Mouse (Mus musculus) forebrain, embryonic 12.5 days (tissue): ENCODE data around the gene Cybc1. TPM values are rescaled to one million over a fixed set of nuclear protein-coding genes. Genes with fewer than 3 reads are reported as not detected.
A peak's percentile ranks its signal among the peaks of the same experiment; 100 is the strongest.

Experiments
- ATAC-seq: fragments of 200-750 bp; cut with Nextera tagmentation; 2 replicates; pipeline ENCODE4 v1.8.0; 2017; ENCODE audit warnings: moderate TSS enrichment; ENCODE audit not compliant: low FRiP score
- H3K27ac ChIP-seq: fragments of 300-500 bp; sonication (generic); 2 replicates; pipeline ENCODE4 v1.5.1; 2016; ENCODE audit warnings: mild to moderate bottlenecking
- H3K27me3 ChIP-seq: fragments of 300-500 bp; sonication (generic); 2 replicates; pipeline ENCODE4 v1.6.1; 2016; ENCODE audit warnings: mild to moderate bottlenecking
- H3K36me3 ChIP-seq: fragments of 300-500 bp; sonication (generic); replicated peaks from 2 replicates; pipeline ENCODE4 v1.6.1; 2016; ENCODE audit warnings: mild to moderate bottlenecking
- H3K4me1 ChIP-seq: fragments of 300-500 bp; sonication (generic); 2 replicates; pipeline ENCODE4 v1.6.1; 2016
- H3K4me2 ChIP-seq: fragments of 300-500 bp; sonication (generic); 2 replicates; pipeline ENCODE4 v1.6.1; 2016; ENCODE audit warnings: mild to moderate bottlenecking, moderate library complexity
- H3K4me3 ChIP-seq: fragments of 300-500 bp; sonication (generic); replicated peaks from 2 replicates; pipeline ENCODE4 v1.5.1; 2016; ENCODE audit warnings: mild to moderate bottlenecking
- H3K9ac ChIP-seq: fragments of 300-500 bp; sonication (generic); 2 replicates; pipeline ENCODE4 v1.6.1; 2016; ENCODE audit warnings: mild to moderate bottlenecking
- H3K9me3 ChIP-seq: fragments of 300-500 bp; sonication (generic); 2 replicates; pipeline ENCODE4 v1.6.1; 2016
- WGBS: fragments of 180-500 bp; shearing (Covaris S2); methylation state at CpG from one replicate; pipeline ENCODE4 v1.1.7; 2016; 5-methylcytosine and 5-hydroxymethylcytosine counted together
- polyA plus RNA-seq: library from polyadenylated mRNA; unstranded; fragments of >200 nt; fragmentation: Nextera tagmentation; extraction: Ambion mirVana; gene quantifications from 2 replicates; pipeline ENCODE4 v1.2.1, GENCODE M21; 2016

Cybc1 gene
- polyA plus RNA-seq, 1 experiment from 2014 or later = 34.0 TPM

DNA sequence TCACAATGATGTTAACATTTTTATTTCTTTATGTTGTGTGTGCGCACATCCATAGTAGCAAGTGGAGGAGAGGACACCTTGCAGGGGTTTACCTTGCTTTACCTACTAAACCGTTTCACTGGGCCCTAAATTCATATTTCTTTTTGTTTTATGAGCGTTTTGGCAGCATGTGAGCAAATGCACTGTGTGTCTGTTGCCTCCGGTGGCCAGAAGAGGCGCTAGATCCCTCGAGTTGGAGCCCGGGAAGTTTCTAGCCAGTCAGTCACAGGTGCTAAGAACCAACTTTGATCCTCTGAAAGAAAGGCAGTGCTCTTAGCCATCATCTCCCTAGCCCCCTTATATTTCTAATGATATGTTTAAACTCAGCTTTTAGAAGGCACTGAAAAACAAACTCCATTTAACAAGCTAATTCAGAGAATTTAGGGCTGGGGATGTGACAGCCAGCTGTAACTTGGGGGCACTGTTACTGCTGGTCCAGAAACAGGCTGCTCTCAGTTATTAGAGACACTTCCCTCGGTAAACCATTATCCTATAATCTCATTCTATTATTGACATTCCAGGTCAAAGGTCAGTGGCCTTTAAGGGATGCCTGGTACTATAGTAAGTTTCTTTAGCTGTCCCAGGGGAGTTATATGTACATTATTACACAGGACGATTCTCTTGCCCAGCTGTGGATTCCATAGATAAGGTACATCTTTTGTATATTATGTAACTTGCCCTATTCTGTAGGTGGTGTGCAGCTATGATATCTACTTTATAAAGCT, 6.5 kb upstream of the Cybc1 start:
- H3K36me3 ChIP-seq = peaks cover 12% of the 10 kb centered on the region
- H3K27me3 ChIP-seq = no peaks in the 10 kb centered on the region
- no peak overlapping the region for H3K4me3 ChIP-seq
- ATAC-seq = no peak
- H3K9ac ChIP-seq = no peak overlapping the region
- peak overlapping the region; percentile 99 for H3K27ac ChIP-seq
- no peaks in the 10 kb centered on the region for H3K9me3 ChIP-seq
- H3K4me1 ChIP-seq = peaks cover 26% of the 10 kb centered on the region
- H3K4me2 ChIP-seq = peak overlapping the region; percentile 56
- 30% methylated on average over 9 of the region's 9 CpGs for whole genome bisulfite sequencing

DNA sequence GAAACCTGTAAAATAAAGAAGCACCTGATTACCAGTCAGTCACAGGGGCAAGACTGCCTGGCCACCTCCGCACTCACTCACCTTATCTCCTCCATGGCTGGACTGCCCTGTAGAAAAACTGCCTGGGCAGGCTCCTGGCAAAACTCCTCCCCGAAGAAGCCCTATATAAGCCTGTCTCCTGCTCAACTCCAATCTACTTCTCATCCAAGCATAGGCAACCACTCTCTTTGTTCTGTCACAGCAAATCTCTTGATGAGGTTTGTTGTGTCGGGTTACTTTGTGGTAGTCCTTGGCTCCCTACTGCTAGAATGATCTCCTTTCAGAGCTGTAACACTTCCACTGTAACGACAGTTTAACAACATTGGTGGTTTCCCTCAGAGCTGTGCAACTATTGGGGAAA, 3.6 kb upstream of the Cybc1 start:
- Histone ChIP-seq H3K4me2 (no peak overlapping the region), H3K9ac (no peak overlapping the region), H3K36me3 (no peaks in the 10 kb centered on the region), H3K27ac (no peak overlapping the region), H3K4me1 (peaks cover 26% of the 10 kb centered on the region), H3K4me3 (no peak overlapping the region), H3K27me3 (no peaks in the 10 kb centered on the region), H3K9me3 (no peaks in the 10 kb centered on the region)
- no peak for ATAC-seq
- 33% methylated on average over 4 of the region's 4 CpGs for WGBS

GRCm38 (mm10) chr11:121231628-121232291, 2.6 kb upstream of the Cybc1 start:
- H3K27ac ChIP-seq = no peak overlapping the region
- no peak overlapping the region for H3K9ac ChIP-seq
- no peaks in the 10 kb centered on the region for H3K27me3 ChIP-seq
- no peak overlapping the region for H3K4me2 ChIP-seq
- WGBS = 52% methylated on average over 4 of the region's 4 CpGs
- no peak for ATAC-seq
- H3K36me3 ChIP-seq = peaks cover 3% of the 10 kb centered on the region
- no peak overlapping the region for H3K4me3 ChIP-seq
- H3K4me1 ChIP-seq = peaks cover 28% of the 10 kb centered on the region
- H3K9me3 ChIP-seq = no peaks in the 10 kb centered on the region

- peaks cover 25% of the 10 kb centered on the region for H3K4me1 ChIP-seq
- H3K36me3 ChIP-seq = peaks cover 8% of the 10 kb centered on the region
- H3K4me2 ChIP-seq = no peak overlapping the region
- H3K9ac ChIP-seq = no peak overlapping the region
- no peak overlapping the region for H3K4me3 ChIP-seq
- 84% methylated on average over 4 of the region's 4 CpGs for WGBS
- H3K27me3 ChIP-seq = no peaks in the 10 kb centered on the region
- no peak overlapping the region for H3K27ac ChIP-seq
- ATAC-seq = no peak
- H3K9me3 ChIP-seq = no peaks in the 10 kb centered on the region
Measured at GRCm38 (mm10) chr11:121231191-121231590, 2.1 kb upstream of the Cybc1 start.

- Histone ChIP-seq H3K4me2 (peak overlapping the region; percentile 80), H3K4me3 (peak overlapping the region; percentile 73), H3K27ac (peak overlapping the region; percentile 65), H3K9ac (peak overlapping the region; percentile 77), H3K9me3 (no peaks in the 10 kb centered on the region), H3K4me1 (peaks cover 17% of the 10 kb centered on the region), H3K36me3 (peaks cover 36% of the 10 kb centered on the region), H3K27me3 (no peaks in the 10 kb centered on the region)
- ATAC-seq = no peak; the same call in none of the 2 replicates
- 25% methylated on average over 21 of the region's 21 CpGs for WGBS
Measured at GRCm38 (mm10) chr11:121228129-121229017, 749 bp downstream of the Cybc1 start.

DNA sequence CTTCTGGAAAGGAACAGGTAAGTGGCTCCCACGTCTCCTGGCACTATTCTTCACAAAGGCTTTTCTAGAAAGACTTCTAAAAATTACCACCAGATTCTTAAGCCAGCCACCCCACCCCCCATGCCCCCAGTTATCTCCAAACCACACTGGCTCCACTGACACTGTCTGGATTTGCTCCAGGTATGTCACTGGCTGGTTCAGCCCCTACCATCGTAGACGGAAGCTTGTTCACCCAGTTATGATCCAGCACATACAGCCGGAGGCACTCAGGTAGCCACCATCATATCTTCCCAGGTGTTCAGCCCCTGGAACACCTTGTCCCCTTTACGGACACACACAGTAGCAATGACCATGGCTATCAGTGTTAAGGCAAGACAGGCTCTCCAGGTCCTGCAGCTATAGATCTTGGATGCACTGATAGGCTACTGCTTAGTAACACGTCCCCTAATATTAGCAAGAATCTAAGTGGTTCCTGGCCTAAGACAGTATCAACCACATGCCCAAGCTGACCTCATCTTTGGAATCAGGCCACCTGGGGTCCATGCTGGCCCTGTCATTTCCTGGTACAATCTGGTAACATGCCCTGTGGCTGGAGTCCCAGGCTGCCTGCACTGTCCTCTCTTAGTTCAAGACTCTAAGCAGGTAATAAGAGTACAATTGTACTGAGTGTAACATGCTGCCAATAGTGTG, 7.7 kb downstream of the Cybc1 start:
- 90% methylated on average over 6 of the region's 6 CpGs for WGBS
- Histone ChIP-seq H3K9ac (no peak overlapping the region), H3K27ac (no peak overlapping the region), H3K36me3 (peaks cover 87% of the 10 kb centered on the region), H3K4me2 (no peak overlapping the region), H3K9me3 (no peaks in the 10 kb centered on the region), H3K27me3 (no peaks in the 10 kb centered on the region), H3K4me3 (no peak overlapping the region), H3K4me1 (no peaks in the 10 kb centered on the region)
- ATAC-seq = no peak

DNA sequence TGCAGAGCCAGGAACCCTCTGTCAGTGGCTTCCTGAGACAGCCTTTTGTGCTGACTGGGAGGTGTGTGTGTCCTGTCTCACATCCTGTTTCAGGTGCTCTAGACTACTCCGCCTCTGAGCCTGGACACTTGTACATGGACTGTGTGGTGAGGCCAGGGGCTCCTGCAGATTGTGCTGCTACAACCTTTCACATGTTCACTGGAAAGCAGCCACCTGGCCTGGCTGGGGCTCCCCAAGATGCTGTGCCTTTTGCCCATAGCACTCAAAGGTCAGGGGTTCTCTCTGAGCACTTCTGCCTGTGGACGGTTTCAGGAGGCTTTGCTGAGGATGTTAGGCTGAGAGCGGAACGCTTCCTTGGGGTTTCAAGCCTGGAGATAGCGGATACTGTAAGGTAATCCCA, 8.4 kb downstream of the Cybc1 start:
- Histone ChIP-seq H3K27me3 (no peaks in the 10 kb centered on the region), H3K9me3 (no peaks in the 10 kb centered on the region), H3K36me3 (peaks cover 82% of the 10 kb centered on the region), H3K4me3 (no peak overlapping the region), H3K9ac (no peak overlapping the region), H3K27ac (no peak overlapping the region), H3K4me1 (no peaks in the 10 kb centered on the region), H3K4me2 (no peak overlapping the region)
- WGBS = 95% methylated on average over 5 of the region's 5 CpGs
- no peak for ATAC-seq

GRCm38 (mm10) chr11:121219776-121220175, 9.3 kb downstream of the Cybc1 start:
- Histone ChIP-seq H3K4me3 (no peak overlapping the region), H3K36me3 (peaks cover 72% of the 10 kb centered on the region), H3K4me1 (no peaks in the 10 kb centered on the region), H3K27ac (no peak overlapping the region), H3K9ac (no peak overlapping the region), H3K4me2 (no peak overlapping the region), H3K9me3 (no peaks in the 10 kb centered on the region), H3K27me3 (no peaks in the 10 kb centered on the region)
- 88% methylated on average over 11 of the region's 11 CpGs for WGBS
- ATAC-seq = no peak

DNA sequence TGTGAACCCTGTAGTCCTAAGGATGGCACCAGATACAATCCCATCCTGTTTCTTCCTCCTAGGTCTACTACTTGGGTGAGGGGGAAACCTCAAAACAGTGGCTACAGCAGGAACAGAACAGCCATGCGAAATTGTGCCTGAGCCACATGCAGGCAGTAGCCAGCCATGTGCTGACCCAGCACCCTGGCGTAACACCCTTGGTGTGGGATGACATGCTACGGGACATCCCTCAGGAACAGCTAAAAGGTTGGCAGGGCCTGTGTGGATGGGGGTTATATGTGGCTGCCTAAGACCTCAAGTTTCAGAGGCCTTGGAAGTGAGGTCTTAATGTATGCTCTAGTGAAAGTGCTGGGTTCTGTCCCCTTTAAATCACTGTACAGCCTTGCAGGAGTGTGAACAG, 12.3 kb downstream of the Cybc1 start:
- Histone ChIP-seq H3K27ac (no peak overlapping the region), H3K9me3 (no peaks in the 10 kb centered on the region), H3K4me1 (no peaks in the 10 kb centered on the region), H3K4me3 (no peak overlapping the region), H3K36me3 (peaks cover 49% of the 10 kb centered on the region), H3K27me3 (no peaks in the 10 kb centered on the region), H3K4me2 (no peak overlapping the region), H3K9ac (no peak overlapping the region)
- no peak for ATAC-seq
- WGBS = 95% methylated on average over 3 of the region's 3 CpGs

DNA sequence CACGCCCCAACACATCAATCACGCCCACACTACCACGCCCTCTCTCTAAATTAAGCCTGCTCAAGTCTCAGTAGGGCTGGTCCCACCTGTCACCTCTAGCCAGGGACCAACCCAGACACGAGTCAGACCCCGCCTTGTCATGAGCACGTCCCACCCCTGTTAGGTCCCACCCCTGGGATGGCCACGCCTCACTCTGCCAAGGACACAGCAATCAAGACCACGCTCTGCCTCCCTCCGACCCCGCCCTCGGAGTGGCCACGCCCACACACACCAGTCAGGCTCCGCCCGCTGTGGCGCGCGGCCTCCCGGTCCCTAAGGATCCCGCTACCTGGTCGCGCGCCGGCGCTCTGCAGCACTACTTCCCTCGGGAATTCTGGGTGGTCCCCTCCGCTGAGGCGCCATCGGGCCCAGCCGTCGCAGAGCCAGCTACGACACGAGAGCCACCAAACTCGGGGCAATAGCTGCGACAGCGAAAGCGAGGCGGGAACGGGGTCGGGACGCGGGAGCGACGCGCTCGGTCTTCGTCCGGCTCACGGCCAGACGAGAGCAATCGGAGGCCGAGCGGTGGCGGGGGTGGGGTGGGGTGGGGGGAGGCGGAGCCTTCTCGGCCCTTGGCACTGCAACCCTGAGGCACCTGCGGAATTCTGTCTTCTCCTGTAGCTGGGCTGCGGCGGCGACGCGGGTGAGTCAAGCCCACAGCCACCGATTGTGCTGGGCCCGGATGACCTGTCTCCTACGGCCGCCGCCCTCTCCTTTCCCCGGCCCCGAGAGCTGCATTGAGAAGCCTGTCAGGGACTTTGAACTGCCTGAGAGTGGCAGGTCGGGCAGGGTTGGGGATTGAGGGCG, 24.7 kb downstream of the Cybc1 start, which contains the start of the genes Hexdc and Ogfod3:
Hexdc (plus strand) TSS at position 273 of the 846 bp plus-strand sequence.
Ogfod3 (minus strand) TSS at position 551 of the 846 bp plus-strand sequence.
- peaks cover 15% of the 10 kb centered on the region for H3K4me1 ChIP-seq
- H3K27ac ChIP-seq = peak within 1 kb of the TSS; percentile 89
- peaks cover 10% of the 10 kb centered on the region for H3K36me3 ChIP-seq
- peak; percentile 97 for ATAC-seq
- H3K9ac ChIP-seq = peak within 1 kb of the TSS; percentile 77
- under 1% methylated on average over 70 of the region's 70 CpGs for WGBS
- peak within 1 kb of the TSS; percentile 85 for H3K4me2 ChIP-seq
- peak within 1 kb of the TSS; percentile 80 for H3K4me3 ChIP-seq
- no peaks in the 10 kb centered on the region for H3K9me3 ChIP-seq
- no peaks in the 10 kb centered on the region for H3K27me3 ChIP-seq

- no peak for ATAC-seq
- Histone ChIP-seq H3K9ac (no peak overlapping the region), H3K27me3 (no peaks in the 10 kb centered on the region), H3K36me3 (peaks cover 6% of the 10 kb centered on the region), H3K9me3 (no peaks in the 10 kb centered on the region), H3K4me2 (peak overlapping the region; percentile 85), H3K27ac (no peak overlapping the region), H3K4me1 (peaks cover 15% of the 10 kb centered on the region), H3K4me3 (peak overlapping the region; percentile 80)
- WGBS = 0% methylated on average over 5 of the region's 5 CpGs
Measured at GRCm38 (mm10) chr11:121203859-121204160, 25.3 kb downstream of the Cybc1 start.
